Mouse (Mus musculus) left cerebral cortex, adult 9 months (tissue): Measurements from ENCODE around the gene Aatf.
"Not testable (repeated sequence)": the region's sequence is repeated elsewhere in the genome, so short reads cannot be mapped to it uniquely, and the experiment has no call there.

Experiments used
- DNase-seq, 2 experiments: peaks; one replicate each; pipeline ENCODE4 v3.0.0; 2022; ENCODE audit warnings: low spot score in 2 of 2

Aatf gene

GRCm38 (mm10) chr11:84434879-84435278, 78.4 kb downstream of the Aatf start:
- no peak for DNase-seq

- DNase-seq, result no peak
These were observed 83.0 kb downstream of the Aatf start for GRCm38 (mm10) chr11:84430336-84430735.

- DNase-seq, result peak; percentile 22 to 57
These were observed 83.7 kb downstream of the Aatf start for GRCm38 (mm10) chr11:84429581-84429980.

GRCm38 (mm10) chr11:84426633-84426998, 86.7 kb downstream of the Aatf start:
- DNase-seq, result no peak

GRCm38 (mm10) chr11:84425736-84426632, 87.3 kb downstream of the Aatf start:
- DNase-seq, result no peak

- DNase-seq, result no peak
These were observed 92.5 kb downstream of the Aatf start for GRCm38 (mm10) chr11:84420779-84421178.

- DNase-seq, result no peak
These were observed 100.2 kb downstream of the Aatf start for GRCm38 (mm10) chr11:84413111-84413510.

GRCm38 (mm10) chr11:84412201-84412934, 101.0 kb downstream of the Aatf start:
- no peak for DNase-seq

GRCm38 (mm10) chr11:84411642-84412018, 101.7 kb downstream of the Aatf start:
- DNase-seq, result no peak

GRCm38 (mm10) chr11:84410879-84411641, 102.3 kb downstream of the Aatf start:
- no peak for DNase-seq

GRCm38 (mm10) chr11:84410383-84410782, 102.9 kb downstream of the Aatf start:
- no peak for DNase-seq

- DNase-seq, result no peak
These were observed 106.6 kb downstream of the Aatf start for GRCm38 (mm10) chr11:84406733-84407132.

GRCm38 (mm10) chr11:84395010-84395409, 118.3 kb downstream of the Aatf start:
- no peak for DNase-seq

- DNase-seq, result no peak
These were observed 119.8 kb downstream of the Aatf start for GRCm38 (mm10) chr11:84393571-84393970.

GRCm38 (mm10) chr11:84392066-84392465, 121.3 kb downstream of the Aatf start:
- DNase-seq, result not testable (repeated sequence)

GRCm38 (mm10) chr11:84391126-84391525, 122.2 kb downstream of the Aatf start:
- no peak for DNase-seq

- no peak for DNase-seq
These were observed 124.0 kb downstream of the Aatf start for GRCm38 (mm10) chr11:84389332-84389731.

GRCm38 (mm10) chr11:84383891-84384290, 129.4 kb downstream of the Aatf start:
- DNase-seq, result no peak

- no peak for DNase-seq
These were observed 130.9 kb downstream of the Aatf start for GRCm38 (mm10) chr11:84382450-84382849.

GRCm38 (mm10) chr11:84376510-84377365, 136.6 kb downstream of the Aatf start:
- no peak for DNase-seq

GRCm38 (mm10) chr11:84375951-84376496, 137.3 kb downstream of the Aatf start:
- no peak for DNase-seq
